Mouse (Mus musculus): ENCODE data around the gene Serpinf2. TPM values are rescaled to one million over a fixed set of nuclear protein-coding genes. Genes with fewer than 3 reads are reported as not detected.
"Not testable (repeated sequence)": the region's sequence is repeated elsewhere in the genome, so short reads cannot be mapped to it uniquely, and the experiment has no call there.

The Serpinf2 gene
- total and polyA plus RNA-seq, 3 experiments = 1.2 to 2.6 TPM; not detected in 1

DNA sequence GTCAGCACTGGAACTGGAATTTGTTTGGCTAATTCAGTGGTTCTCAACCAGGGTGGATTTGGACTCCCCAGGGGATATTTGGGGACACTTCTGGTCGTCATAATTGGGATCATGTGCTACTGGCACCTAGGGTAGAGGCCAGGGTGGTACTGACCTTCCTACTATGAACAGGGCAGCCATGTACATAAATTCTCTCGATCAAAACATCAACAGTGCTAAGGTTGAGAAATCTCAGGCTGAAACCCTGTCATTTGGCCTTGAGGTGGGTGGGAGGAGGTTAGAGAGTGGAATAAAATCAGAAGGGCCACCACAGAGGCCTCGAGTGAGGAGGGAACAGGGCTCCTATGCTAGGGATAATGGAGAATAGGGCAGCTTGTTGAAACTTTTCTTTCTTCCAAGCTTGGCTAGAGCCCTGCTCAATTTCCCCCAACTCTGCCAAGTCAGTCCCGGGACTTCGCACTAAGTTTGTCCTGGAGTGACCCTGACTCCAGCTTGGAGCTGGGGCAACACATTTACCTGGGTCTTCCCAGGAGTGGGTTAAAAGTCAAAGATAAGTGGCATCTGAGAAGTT, 19.8 kb upstream of the Serpinf2 start:
- DNase-seq = peak; percentile 81

DNA sequence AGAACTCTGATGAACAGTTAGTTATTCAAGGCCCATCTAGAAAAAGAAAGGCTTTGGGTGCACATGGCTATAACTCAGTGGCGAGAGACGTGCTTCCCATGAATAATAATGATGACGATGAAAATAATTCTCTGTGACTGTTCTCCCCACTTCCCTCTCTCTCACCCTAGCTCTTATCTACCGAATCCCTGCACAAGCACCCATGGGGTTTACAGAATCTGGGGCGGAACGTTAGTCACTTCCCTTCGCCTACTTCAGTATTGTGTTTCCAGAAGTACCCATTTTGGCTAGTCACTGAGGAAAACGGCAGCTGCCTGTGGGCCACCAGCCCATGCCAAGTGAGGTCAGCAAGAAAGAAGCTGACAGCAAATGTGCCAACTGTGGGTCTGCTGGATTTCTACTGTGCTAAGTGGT, 19.2 kb upstream of the Serpinf2 start:
- peak; percentile 53 for DNase-seq

DNA sequence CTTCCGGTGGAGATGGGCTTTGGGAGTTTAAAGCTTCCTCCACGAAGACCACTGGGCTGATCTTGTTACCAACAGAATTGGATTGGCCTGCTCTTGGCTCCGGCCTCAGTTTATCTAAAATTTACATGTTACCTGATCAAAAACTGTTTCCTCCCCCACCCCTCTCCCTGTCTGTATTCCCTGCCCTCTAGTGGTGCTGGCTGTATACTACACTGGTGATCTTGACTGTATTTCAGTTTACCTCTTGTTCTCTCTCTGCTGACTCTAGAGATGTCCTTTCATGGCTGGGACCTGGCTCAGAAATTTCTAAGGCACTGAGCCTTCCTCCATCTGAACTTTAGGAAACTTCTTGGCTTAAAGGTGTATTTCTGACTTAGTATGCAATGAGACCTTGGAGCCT, 18.8 kb upstream of the Serpinf2 start:
- DNase-seq = peak; percentile 53

DNA sequence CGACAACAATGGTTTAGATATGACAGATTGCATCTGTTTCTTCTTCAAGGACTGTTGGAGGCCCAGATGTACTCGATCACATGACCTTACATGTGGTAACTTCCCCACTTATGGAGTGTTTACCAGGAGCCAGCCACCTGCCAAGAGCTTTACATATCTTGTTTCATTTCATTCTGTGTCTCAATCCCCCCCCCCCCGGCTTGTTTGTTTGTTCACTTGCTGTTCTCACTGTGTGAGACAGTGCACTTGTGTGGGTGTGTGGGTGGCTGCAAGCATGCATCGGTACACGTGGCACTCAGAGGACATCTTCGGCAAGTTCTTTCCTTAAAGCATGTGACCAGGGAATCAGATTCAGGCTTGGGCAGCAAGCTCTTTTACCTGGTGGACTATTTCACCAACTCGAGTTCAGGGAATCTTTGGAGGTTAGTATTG, 17.1 kb upstream of the Serpinf2 start:
- no peak for DNase-seq

DNA sequence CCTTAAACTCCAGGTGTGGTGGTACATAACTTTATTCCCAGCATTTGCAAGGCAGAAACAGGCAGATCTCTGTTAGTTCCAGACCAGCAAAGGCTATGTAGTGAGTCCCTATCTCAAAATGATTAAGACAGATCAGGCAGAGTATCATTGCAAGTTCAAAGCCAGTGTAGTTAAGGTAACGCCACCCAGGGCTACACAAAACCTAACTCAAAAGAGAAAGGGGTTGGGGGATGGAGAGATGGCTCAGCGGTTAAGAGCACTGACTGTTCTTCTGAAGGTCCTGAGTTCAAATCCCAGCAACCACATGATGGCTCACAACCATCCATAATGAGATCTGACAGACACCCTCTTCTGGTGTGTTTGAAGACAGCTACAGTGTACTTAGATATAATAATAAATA, 16.6 kb upstream of the Serpinf2 start:
- not testable (repeated sequence) for DNase-seq

DNA sequence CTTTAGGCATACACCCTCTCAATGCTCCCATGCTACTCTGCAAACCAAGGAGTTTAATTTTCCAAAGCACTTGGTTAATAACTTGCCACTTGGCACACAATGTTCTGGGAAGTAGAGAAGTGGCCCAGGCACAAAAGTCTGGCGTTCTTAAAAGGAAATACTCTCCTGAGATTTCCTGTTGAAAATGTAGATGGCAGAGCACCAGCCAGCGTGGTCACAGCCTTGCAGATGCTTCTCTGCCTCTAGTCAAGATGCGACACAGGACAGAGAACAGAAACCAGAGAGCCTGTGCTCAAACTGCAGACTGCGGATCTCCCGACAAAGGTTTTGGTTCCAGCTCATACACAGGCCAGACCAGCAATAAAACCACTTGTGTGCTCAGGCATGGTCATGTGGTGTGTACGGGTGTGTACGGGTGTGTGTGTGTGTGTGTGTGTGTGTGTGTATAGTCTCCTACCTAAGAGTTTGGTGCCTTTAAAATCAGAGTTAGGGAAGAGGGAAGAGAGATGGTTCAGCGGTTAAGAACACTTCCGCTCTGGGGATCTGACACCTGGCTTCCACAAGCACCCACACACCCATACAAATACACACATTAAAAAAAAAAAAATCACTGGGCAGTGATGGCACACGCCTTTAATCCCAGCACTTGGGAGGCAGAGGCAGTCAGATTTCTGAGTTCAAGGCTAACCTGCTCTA, 15.8 kb upstream of the Serpinf2 start:
- no peak for DNase-seq

DNA sequence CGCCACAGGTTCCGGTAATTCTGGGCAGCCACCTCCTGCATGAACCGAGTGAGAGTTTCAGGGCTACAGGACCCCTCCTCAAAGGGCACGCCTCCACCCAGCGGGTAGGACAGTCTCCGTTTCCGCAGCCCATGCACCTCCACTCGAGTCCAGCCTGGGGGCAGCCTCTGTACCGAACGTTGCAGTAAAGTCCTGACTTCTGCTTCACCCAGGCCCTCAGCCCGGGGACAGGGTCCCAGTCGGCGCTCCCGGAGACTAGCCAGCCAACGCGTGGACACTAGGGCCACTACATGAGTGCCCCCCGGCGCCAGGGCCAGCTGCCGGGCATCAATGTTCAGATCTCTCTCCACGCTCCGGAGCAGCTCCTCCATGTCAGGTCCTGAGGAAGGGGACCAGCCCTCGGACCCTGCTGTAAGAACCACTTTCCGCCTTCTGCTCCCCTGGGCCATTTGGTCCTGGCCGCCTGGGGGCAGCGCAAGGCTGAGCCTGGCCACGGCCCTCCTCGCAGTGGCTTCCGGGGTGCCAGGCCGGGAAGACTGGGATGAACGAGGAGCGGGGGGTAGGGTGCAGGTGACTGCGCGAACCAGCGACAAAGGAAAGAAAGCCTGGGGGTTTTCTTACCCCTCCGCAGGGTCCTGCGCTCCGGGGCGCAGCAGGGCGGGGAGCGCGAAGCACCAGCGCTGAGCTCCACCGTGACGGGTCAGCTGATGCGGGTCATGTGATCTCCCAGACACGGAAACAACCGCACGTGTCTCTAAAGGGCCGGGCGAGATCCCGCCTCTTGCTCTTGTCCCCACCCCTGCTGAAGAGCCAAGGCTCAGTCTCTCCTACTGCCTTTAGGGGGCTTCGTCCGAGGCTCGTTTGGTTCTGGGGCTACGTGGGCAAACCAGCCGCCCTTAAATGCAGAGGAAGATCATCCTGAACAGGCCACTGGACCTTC, 14.9 kb upstream of the Serpinf2 start, which contains the start of gene Wdr81:
Gene Wdr81, minus strand, starts transcription at position 727 of the 940 bp plus-strand sequence.
- peak; percentile 94 for DNase-seq

DNA sequence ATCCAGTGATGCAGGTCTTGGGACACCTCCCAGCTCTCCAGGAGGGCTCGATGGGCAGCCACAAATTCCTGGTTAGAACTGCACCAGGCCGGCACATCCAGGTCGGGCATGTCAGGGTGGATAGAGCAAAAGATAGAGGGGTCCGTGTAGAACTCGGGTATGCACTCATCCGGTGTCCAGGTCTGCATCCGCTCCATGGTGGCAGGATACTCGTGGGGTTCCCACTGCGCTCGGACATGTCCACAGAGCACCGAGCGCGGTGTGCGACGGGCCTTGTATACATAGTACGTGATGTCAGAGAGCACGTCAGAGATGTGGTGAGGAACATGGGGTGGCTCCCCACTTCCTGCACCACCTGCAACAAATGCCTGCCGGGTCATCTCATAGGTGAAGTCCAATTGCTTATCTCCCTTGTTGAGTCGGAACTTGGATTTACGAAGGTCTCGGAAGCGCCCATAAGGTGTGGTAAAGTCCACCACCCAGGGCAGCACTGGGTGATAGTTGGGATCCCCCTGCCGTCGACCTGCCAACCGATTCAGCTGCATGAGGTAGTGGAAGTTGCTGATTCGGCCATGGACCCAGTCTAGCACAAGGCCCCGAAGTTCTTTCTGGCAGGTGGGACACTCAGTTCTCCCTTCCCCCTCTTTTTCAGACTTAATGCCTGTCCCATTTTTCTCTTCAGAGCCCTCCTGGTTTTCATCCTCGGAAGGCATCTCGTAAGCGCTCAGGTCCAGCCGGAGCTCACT, 13.6 kb upstream of the Serpinf2 start:
- DNase-seq = no peak

DNA sequence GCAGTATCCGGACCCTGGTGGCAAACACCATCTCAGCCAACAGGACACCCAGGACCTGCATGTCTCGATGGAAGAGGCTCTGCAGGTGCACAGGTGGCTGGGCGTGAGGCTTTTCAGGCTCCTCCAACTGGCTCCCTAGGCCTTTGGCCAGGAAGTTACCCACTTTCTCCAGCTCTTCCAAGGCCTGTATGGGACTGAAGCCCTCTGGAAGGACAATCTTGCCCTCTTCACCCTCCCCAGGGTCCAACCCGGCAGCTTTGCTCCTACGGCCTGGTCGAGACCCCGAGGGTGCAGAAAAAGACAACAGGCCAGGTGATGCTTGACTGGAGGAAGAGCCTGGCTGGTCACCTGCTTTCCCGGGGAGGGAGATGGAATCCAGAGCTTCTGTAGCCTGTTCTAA, 12.7 kb upstream of the Serpinf2 start:
- no peak for DNase-seq

DNA sequence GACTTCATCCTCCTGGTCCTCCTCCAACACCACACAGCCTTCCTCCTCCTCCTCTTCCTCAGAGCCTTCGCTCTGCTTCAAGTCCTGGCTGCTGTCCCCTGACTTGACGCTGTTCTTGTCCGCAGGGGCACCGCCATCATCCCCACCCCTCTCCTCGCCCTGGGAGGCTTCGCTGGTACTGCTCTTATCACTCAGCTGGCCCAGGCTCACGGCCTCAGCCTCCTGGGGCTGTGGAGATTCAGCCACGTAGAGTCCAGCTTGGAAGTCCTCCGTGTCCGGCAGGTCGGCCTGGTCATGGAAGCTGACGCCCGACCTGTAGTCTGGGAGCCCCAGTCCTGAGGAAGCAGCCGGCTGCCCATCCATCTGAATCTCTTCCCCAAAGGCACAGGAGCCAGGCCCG, 11.5 kb upstream of the Serpinf2 start:
- DNase-seq = no peak

DNA sequence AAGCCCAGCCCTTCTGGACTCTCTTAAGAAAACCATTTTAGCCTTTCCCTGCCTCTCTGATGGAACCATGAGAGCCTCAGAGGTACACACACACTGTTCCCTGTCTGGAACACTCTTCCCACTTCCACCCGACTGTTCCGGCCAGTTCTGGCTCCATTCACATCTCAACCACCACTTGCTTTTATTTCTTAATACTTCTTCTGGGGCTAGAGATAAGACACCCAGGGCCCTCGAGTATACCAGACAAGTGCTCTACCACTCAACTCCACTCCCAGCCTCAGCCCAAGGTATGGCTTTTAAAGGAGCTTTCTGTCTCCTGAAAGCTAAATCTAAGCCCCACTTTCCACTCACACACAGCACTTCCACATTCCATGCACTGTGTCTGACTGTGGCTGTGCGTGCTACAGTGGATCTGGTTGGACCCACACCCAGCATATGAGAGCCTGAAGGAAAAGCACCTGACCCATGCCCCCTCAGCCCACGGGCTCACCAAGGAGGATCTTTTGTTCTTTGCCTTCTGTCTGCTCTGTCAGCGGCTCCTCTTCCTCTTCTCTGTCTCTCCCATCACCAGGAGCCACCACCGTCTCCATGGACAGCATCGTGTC, 11.0 kb upstream of the Serpinf2 start:
- no peak for DNase-seq

DNA sequence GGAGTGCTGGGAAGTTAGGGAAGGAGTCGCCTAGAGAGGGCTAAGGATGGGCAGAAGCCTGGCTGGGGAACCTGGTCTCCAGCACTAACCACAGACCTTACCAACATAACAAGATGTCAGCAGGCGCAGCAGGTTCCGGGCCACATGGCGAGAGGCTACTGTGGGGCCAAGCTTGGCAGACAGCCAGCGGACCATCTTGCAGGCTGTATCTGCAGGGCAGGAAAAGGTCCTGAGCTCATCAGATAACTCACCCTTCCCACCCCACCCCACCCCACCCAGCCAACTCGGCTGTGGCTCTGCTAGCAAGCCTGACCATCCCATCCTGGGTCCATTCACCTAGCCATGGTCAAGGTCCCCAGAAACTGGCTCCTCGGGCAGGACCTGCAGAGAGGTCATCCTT, 10.3 kb upstream of the Serpinf2 start:
- DNase-seq = no peak

DNA sequence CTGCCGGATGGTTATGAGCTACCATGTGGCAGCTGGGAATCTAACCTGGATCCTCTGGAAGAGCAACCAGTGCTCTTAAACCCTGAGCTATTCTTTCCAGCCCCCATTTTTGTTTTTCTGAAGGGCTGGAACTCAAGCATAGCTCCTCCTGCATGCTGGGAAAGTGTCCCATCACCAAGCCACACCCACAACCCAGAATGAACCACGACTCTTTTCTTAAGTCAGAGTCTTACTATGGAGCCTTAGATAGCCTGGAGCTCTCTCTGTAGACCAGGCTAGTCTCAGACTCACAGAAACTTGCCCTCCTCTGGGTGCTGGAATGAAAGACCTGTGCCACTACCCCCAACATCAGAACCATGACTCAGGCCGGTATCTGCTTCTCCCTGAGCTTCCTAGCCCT, 9.2 kb upstream of the Serpinf2 start:
- no peak for DNase-seq

DNA sequence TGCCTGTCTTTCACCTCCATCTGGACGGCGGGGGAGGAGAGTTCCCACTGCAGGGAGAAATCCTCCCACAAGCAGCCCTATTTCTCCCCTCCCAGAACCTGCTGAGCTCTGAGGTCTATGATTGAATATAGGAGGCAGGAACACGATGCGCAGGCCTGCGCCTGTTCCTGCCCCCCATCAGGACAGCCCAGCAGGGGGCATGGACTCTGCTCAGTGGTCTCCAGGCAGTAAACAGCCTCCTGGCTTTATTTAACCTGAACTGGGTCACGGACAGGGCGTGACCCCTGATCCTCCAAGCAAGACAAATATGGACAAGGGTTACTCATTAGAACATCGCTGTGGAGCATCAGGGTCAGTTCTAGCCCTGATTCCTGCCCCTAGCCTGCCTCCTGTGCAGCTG, 4.3 kb upstream of the Serpinf2 start:
- no peak for DNase-seq

DNA sequence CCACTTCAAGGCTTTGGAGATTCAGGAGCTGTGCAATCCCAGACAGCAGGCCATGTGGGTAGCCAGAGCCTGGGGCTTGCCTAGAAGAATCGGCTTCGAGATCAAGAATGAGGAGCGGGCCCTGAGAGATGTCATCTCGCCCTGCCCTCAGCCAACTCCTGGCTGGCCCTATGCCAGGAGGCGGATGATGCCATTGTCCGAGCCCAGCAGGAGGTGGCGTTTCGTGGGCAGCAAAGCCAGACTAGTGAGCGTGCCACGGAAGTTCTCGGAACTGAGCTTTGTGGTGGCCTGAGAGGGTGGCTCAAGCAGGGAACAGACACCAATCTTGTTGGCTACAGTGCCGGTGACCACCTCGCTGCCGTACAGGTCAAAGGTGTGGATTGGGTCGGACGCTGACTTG, 2.2 kb upstream of the Serpinf2 start:
- DNase-seq = no peak

DNA sequence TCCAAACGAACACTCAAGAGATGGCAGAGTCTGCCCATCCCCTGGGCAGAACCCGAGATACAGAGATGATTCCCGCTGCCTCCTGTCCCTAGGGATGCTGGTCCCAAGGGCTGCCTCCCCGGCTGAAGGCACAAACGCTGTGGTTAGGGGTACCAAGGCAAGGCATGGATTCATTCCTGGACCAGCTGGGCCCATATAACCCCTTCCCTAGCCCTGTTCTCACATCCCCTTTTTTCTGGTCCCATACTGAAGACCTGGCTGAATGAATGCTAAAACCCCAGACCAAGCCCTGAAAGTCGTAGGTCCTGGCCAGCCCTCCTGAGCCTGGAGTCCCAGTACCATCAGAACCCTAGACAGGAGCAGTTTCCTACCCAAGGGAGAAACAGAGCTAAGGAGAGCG, 1.6 kb upstream of the Serpinf2 start:
- no peak for DNase-seq

DNA sequence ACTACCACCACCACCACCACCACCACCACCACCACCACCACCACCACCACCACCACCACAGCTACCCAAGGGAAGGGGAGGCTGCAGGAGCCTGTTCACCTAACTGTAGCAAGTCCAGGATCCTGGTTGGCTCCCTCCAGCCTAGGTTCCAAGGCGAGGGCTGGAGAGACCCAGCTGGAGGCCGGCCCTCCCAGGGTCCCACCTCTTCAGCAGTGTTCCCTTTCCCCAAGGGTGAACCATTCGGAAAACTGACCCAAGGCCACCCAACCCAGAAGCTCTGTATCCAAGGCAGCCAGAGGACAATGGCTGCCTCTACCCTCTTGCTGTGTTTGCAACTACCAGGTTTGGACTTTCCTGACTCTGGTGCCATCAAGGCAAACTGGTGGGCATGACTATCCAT, 560 bp upstream of the Serpinf2 start:
- DNase-seq = no peak

DNA sequence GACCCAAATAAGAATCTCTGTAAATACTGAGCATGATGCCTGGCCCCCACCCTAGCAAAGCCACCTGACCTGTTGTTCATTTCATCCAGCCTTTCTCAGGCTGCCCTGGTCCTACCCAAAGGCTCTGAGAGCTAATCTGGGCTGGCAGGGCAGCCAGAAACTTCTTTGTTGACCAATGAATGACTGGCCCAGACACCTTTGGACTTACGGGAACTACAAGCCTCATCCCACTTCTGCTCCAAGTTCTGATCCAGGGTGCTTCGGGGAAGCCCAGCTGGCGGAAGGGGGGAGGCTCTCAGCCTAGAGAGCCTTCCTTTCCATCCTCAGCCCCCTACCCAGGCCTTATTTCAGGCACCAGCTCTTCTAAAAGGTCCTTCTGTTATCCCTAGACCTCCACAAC, 587 bp downstream of the Serpinf2 start:
- no peak for DNase-seq

DNA sequence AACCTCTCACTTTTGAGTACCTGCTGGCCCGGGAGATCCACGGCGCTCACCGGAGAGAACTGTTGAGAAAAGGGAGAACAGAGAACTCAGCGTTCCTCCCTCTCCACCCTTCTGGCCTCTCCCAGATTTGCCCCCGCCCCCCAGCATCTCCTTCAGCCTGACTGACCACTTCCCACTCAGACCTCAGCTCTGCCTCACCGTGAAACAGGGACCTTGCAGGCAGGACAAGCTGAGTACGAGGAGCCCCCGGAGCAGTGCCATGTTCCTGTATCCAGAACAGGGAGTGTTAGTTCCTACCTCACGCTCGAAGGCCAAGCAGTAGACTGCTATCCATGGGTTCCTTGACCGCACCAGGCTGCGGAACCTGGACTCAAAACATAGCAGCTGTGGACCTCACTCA, 1.2 kb downstream of the Serpinf2 start:
- no peak for DNase-seq

DNA sequence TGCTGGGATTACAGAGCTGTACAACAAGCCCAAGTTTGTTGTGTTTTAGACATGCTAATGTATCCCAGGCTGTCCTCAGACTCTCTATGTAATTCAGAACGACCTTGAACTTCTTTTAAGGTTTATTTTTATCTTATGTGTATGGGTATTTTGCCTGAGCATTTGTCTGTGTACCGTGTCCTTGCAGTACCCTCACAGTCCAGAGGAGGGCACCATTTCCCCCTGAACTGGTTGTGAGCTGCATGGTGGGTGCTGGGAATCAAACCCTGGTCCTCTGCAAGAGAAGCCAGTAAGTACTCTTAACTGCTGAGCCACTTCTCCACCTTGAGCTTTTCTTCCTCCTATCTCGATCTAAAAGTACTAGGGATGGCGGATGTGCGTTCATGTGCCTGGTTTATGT, 5.3 kb downstream of the Serpinf2 start:
- DNase-seq = no peak

DNA sequence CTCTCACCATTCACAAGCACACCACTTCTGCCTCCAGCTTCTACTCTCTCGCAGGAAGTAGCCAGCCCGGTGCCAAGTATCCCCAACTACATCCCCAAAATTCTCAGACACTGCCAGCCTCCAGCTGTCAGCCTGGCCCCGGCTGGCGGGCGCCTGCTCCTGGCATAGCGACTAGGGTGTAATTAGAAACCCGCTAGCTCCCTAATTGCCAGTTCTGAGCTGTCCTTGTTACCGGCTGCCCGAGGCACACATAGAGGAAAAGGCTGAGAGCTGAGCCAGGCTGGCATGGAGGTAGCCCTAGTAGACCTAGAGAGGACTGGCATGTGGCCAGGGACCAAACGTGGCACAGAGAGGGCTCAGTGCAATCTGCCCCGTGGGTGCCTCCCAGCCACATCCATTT, 8.1 kb downstream of the Serpinf2 start:
- DNase-seq = peak; percentile 46
